Mouse (Mus musculus) limb, embryonic 11.5 days (tissue): ENCODE data around the gene Tenm4. TPM values are rescaled to one million over a fixed set of nuclear protein-coding genes. Genes with fewer than 3 reads are reported as not detected.

Source experiments
- ATAC-seq: fragments of 200-750 bp; cut with Nextera tagmentation; 2 replicates; pipeline ENCODE4 v1.8.0; 2017; ENCODE audit warnings: low read depth; ENCODE audit not compliant: insufficient number of reproducible peaks, low FRiP score, low TSS enrichment
- DNase-seq: peaks from one replicate; pipeline ENCODE4 v3.0.0-alpha.2; 2015; ENCODE audit warnings: low spot score
- H3K27ac ChIP-seq: fragments of 300-500 bp; sonication (generic); replicated peaks from 2 replicates; pipeline ENCODE4 v1.5.1; 2014; ENCODE audit warnings: low read depth, mild to moderate bottlenecking, low read length
- H3K27me3 ChIP-seq: fragments of 300-500 bp; sonication (generic); 2 replicates; pipeline ENCODE4 v1.6.1; 2014; ENCODE audit warnings: mild to moderate bottlenecking, low read length, mixed read lengths; ENCODE audit not compliant: control insufficient read depth, insufficient read depth
- H3K36me3 ChIP-seq: fragments of 300-500 bp; sonication (generic); 2 replicates; pipeline ENCODE4 v1.6.1; 2014; ENCODE audit warnings: mild to moderate bottlenecking, low read length, moderate library complexity, mixed read lengths; ENCODE audit not compliant: control insufficient read depth, insufficient read depth
- H3K4me1 ChIP-seq: fragments of 300-500 bp; sonication (generic); 2 replicates; pipeline ENCODE4 v1.6.1; 2014; ENCODE audit warnings: low read length, mixed read lengths; ENCODE audit not compliant: control insufficient read depth, insufficient read depth
- H3K4me2 ChIP-seq: fragments of 300-500 bp; sonication (generic); 2 replicates; pipeline ENCODE4 v1.6.1; 2014; ENCODE audit warnings: low read depth, mild to moderate bottlenecking, moderate library complexity; ENCODE audit not compliant: severe bottlenecking
- H3K4me3 ChIP-seq: fragments of 300-500 bp; sonication (generic); 2 replicates; pipeline ENCODE4 v1.5.1; 2014; ENCODE audit warnings: low read depth, low read length
- H3K9ac ChIP-seq: fragments of 300-500 bp; sonication (generic); 2 replicates; pipeline ENCODE4 v1.6.1; 2014; ENCODE audit warnings: mild to moderate bottlenecking, low read length
- H3K9me3 ChIP-seq: fragments of 300-500 bp; sonication (generic); 2 replicates; pipeline ENCODE4 v1.6.1; 2016; ENCODE audit warnings: low read length; ENCODE audit not compliant: control insufficient read depth
- WGBS: fragments of 180-500 bp; shearing (Covaris S2); extraction: QIAGEN DNeasy Blood & Tissue Kit; methylation state at CpG from one replicate; pipeline ENCODE4 v1.1.7; 2014; 5-methylcytosine and 5-hydroxymethylcytosine counted together
- polyA plus RNA-seq: library from polyadenylated mRNA; unstranded; fragments of >200 nt; fragmentation: Nextera tagmentation; extraction: Ambion mirVana; gene quantifications from 2 replicates; pipeline ENCODE4 v1.2.1, GENCODE M21; 2014

The Tenm4 gene
- polyA plus RNA-seq, 1 experiment from 2014 or later = 43.1 TPM

DNA sequence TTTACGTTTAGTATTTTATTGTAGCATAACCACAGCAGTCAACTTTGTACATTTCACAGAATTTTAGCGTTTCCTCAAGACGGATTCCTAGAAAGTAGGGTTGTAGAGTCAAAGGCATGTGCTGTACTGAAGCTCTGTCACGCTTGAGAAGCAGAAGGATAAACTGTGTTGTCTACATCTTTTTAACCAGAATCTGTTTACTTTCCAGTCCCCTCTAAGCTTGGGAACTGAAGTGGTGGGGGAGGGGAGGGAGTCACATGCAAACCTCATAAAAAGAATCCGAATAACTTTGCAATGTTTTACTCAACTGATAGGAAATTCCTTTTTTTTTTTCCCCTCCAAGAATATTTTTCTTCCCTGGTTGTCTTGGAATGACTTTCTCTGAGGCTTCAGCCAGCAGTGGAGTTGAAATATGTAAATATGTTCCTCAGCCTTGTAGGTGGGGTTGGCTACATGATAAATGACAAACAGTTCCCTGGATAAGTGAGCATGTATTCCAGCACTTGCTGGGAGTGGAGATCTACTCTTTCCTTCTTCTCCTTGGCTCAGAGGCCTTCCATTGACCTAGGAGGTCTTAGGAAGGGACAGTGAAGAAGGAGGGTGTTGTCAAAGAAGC, 45.0 kb downstream of the Tenm4 start:
- Histone ChIP-seq H3K27ac (no peak overlapping the region), H3K36me3 (no peaks in the 10 kb centered on the region)

GRCm38 (mm10) chr7:96219386-96219785, 48.3 kb downstream of the Tenm4 start:
- no peak overlapping the region for H3K4me3 ChIP-seq

More for the DNA sequence above, 45.0 kb downstream of the Tenm4 start:
- H3K4me2 ChIP-seq = no peak overlapping the region
- H3K27me3 ChIP-seq = no peaks in the 10 kb centered on the region
- no peak overlapping the region for H3K4me3 ChIP-seq
- DNase-seq = no peak
- no peaks in the 10 kb centered on the region for H3K9me3 ChIP-seq
- 71% methylated on average over 5 of the region's 5 CpGs for WGBS
- peaks cover 11% of the 10 kb centered on the region for H3K4me1 ChIP-seq
- ATAC-seq = no peak
- H3K9ac ChIP-seq = no peak overlapping the region

DNA sequence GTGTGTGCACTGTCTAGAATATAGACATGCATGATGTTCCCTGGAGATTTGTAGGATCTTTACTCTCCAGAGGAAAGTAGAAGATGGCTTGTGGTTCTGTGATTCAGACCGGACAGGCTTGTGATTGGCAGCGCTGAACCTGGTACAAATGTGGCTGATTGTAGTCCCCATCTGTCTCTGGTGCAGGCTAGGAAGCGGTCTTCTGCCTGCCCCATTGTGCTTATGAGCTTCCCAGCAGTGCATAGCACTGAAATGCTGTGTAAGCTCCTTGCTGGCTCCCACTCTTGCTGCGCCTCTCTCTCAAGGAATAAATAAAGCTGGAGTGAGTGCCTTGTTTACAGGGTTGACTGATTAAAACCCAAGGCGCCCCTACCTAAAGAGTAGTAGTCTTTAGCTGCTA, 49.6 kb downstream of the Tenm4 start:
- WGBS = 86% methylated on average over 5 of the region's 5 CpGs
- Histone ChIP-seq H3K27me3 (no peaks in the 10 kb centered on the region), H3K9me3 (no peaks in the 10 kb centered on the region), H3K9ac (no peak overlapping the region), H3K4me1 (no peaks in the 10 kb centered on the region), H3K36me3 (no peaks in the 10 kb centered on the region), H3K4me3 (no peak overlapping the region), H3K4me2 (no peak overlapping the region), H3K27ac (no peak overlapping the region)
- ATAC-seq = no peak
- no peak for DNase-seq

More at GRCm38 (mm10) chr7:96219386-96219785, 48.3 kb downstream of the Tenm4 start:
- Histone ChIP-seq H3K27me3 (no peaks in the 10 kb centered on the region), H3K4me2 (no peak overlapping the region), H3K36me3 (no peaks in the 10 kb centered on the region), H3K9me3 (no peaks in the 10 kb centered on the region), H3K9ac (no peak overlapping the region), H3K27ac (no peak overlapping the region), H3K4me1 (no peaks in the 10 kb centered on the region)
- ATAC-seq (no peak), DNase-seq (no peak)
- 85% methylated on average over 2 of the region's 2 CpGs for WGBS

DNA sequence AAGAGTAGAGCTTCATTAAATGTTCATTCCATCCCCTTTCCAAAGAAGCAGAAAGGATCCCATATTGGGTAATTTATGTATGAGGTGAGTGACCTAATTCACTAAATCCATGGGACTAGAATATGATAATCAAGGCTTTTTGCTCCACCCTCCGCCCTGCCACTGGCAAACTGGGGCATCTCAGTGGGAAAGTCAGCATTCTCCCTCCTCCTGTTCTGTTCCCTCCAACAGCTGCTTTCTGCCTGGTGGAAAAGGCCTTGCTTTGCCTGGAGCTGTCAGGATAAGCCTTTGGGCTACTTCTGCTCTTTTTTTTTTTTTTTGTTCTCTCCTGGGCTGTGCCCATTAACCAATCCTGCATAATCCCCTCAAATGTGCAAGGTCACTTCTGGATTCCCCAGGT, 51.5 kb downstream of the Tenm4 start:
- Histone ChIP-seq H3K4me3 (no peak overlapping the region), H3K4me1 (no peaks in the 10 kb centered on the region), H3K9me3 (no peaks in the 10 kb centered on the region), H3K27me3 (no peaks in the 10 kb centered on the region), H3K9ac (no peak overlapping the region), H3K4me2 (no peak overlapping the region), H3K36me3 (no peaks in the 10 kb centered on the region), H3K27ac (no peak overlapping the region)
- no peak for DNase-seq
- WGBS = 97% methylated on average over 1 of the region's 1 CpGs
- ATAC-seq = no peak

GRCm38 (mm10) chr7:96228562-96229268, 57.7 kb downstream of the Tenm4 start:
- no peaks in the 10 kb centered on the region for H3K36me3 ChIP-seq
- H3K4me1 ChIP-seq = peaks cover 11% of the 10 kb centered on the region
- H3K27ac ChIP-seq = no peak overlapping the region
- H3K27me3 ChIP-seq = no peaks in the 10 kb centered on the region
- ATAC-seq (no peak), DNase-seq (no peak)
- H3K4me3 ChIP-seq = no peak overlapping the region
- 82% methylated on average over 6 of the region's 6 CpGs for WGBS
- no peak overlapping the region for H3K4me2 ChIP-seq
- H3K9me3 ChIP-seq = no peaks in the 10 kb centered on the region
- no peak overlapping the region for H3K9ac ChIP-seq

GRCm38 (mm10) chr7:96230006-96230719, 59.1 kb downstream of the Tenm4 start:
- DNase-seq = no peak
- Histone ChIP-seq H3K9me3 (no peaks in the 10 kb centered on the region), H3K27ac (no peak overlapping the region), H3K9ac (no peak overlapping the region), H3K27me3 (no peaks in the 10 kb centered on the region), H3K4me2 (no peak overlapping the region), H3K4me3 (no peak overlapping the region), H3K4me1 (peaks cover 11% of the 10 kb centered on the region), H3K36me3 (no peaks in the 10 kb centered on the region)
- WGBS = 67% methylated on average over 8 of the region's 8 CpGs
- no peak for ATAC-seq

GRCm38 (mm10) chr7:96230720-96231241, 59.7 kb downstream of the Tenm4 start:
- no peak overlapping the region for H3K9ac ChIP-seq
- H3K27me3 ChIP-seq = no peaks in the 10 kb centered on the region
- H3K4me2 ChIP-seq = no peak overlapping the region
- no peaks in the 10 kb centered on the region for H3K36me3 ChIP-seq
- H3K27ac ChIP-seq = no peak overlapping the region
- 47% methylated on average over 9 of the region's 9 CpGs for WGBS
- H3K4me3 ChIP-seq = no peak overlapping the region
- ATAC-seq = no peak
- H3K4me1 ChIP-seq = peaks cover 11% of the 10 kb centered on the region
- no peaks in the 10 kb centered on the region for H3K9me3 ChIP-seq
- DNase-seq = no peak

DNA sequence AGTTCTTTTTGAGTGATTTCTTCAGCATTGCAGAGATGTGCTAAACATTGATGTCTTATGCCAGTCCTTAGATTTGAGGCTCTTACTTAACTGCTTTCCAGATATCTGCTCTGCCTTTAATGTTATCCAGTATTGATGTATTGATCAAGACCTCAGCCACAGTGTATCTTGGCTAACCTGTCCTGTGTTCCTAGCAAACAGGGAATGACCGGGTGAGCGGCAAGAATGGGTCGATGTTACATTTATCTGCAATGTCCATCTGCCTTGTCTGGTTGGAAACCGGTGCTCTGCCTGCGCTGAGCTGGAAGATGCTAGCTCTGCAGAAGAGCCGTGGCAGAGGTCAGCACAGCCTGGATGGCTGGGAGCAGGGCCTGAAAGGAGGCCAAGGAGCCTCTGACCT, 64.8 kb downstream of the Tenm4 start:
- no peak overlapping the region for H3K27ac ChIP-seq
- ATAC-seq (no peak), DNase-seq (no peak)
- no peaks in the 10 kb centered on the region for H3K36me3 ChIP-seq
- H3K4me3 ChIP-seq = no peak overlapping the region
- H3K9me3 ChIP-seq = no peaks in the 10 kb centered on the region
- H3K4me2 ChIP-seq = no peak overlapping the region
- no peaks in the 10 kb centered on the region for H3K27me3 ChIP-seq
- 90% methylated on average over 6 of the region's 6 CpGs for WGBS
- H3K9ac ChIP-seq = no peak overlapping the region
- no peaks in the 10 kb centered on the region for H3K4me1 ChIP-seq
